Mouse (Mus musculus) C2C12 (cell line): ENCODE data around the gene Clec2e.

Source experiments
- CTCF ChIP-seq: IDR thresholded peaks from one replicate; pipeline ENCODE4 v1.5.1; 2011; ENCODE audit not compliant: control insufficient read depth, insufficient read depth, insufficient read length
- MAX ChIP-seq: IDR thresholded peaks from one replicate; pipeline ENCODE4 v1.6.1; 2011; ENCODE audit warnings: mild to moderate bottlenecking, control low read depth
- USF1 ChIP-seq: IDR thresholded peaks from one replicate; pipeline ENCODE4 v1.6.1; 2011; ENCODE audit warnings: low read depth, mild to moderate bottlenecking, control low read depth, moderate library complexity

- TF ChIP-seq CTCF: no peak
- TF ChIP-seq MAX: no peak
- TF ChIP-seq USF1: no peak
Measured at GRCm38 (mm10) chr6:129058013-129058412, 42.7 kb downstream of the Clec2e start.
